ENCODE assay signal across 8 mouse cellular contexts in genomic region chr2:33639301-33640170, GRCm38 (mm10). TPM values are rescaled to one million over a fixed set of nuclear protein-coding genes. Genes with fewer than 3 reads are reported as not detected.
DNase-seq lines count a peak whose midpoint lies in the region; ATAC-seq lines count a peak whose summit lies in the region.

No protein-coding gene starts in this region.

- no peaks in the 10 kb centered on the region for H3K9me3 ChIP-seq in kidney, embryonic 15.5 days (replicated peaks)
- no peaks in the 10 kb centered on the region for H3K9me3 ChIP-seq in forebrain, embryonic 16.5 days (ENCODE audit: control insufficient read depth, low read length)
- H3K9me3 ChIP-seq in midbrain, embryonic 15.5 days: no peaks in the 10 kb centered on the region

- peak overlapping the region; percentile 47 for H3K9ac ChIP-seq in kidney, embryonic 15.5 days
- H3K9ac ChIP-seq in forebrain, embryonic 16.5 days (replicated peaks; ENCODE audit: low read depth, low read length): peak overlapping the region; percentile 29; the same call in 1 of the 2 replicates
- H3K9ac ChIP-seq in midbrain, embryonic 15.5 days: no peak overlapping the region

- no peak overlapping the region; the same call in 1 of the 2 replicates for H3K27ac ChIP-seq in kidney, embryonic 15.5 days
- H3K27ac ChIP-seq in forebrain, embryonic 16.5 days (ENCODE audit: low read length): no peak overlapping the region
- H3K27ac ChIP-seq in midbrain, embryonic 15.5 days: no peak overlapping the region

- H3K27me3 ChIP-seq in kidney, embryonic 15.5 days: peaks cover 99% of the 10 kb centered on the region
- peaks cover 87% of the 10 kb centered on the region for H3K27me3 ChIP-seq in forebrain, embryonic 16.5 days (replicated peaks; ENCODE audit: control insufficient read depth, insufficient read depth, low read length)
- H3K27me3 ChIP-seq in midbrain, embryonic 15.5 days (replicated peaks): peaks cover 86% of the 10 kb centered on the region

- H3K4me1 ChIP-seq in kidney, embryonic 15.5 days: peaks cover 66% of the 10 kb centered on the region
- H3K4me1 ChIP-seq in forebrain, embryonic 16.5 days (replicated peaks; ENCODE audit: control insufficient read depth, insufficient read depth, low read length): peaks cover 19% of the 10 kb centered on the region
- H3K4me1 ChIP-seq in midbrain, embryonic 15.5 days: peaks cover 21% of the 10 kb centered on the region

- under 1% methylated on average over 70 of the region's 71 CpGs for WGBS in kidney, embryonic 15.5 days
- under 1% methylated on average over 61 of the region's 71 CpGs for WGBS in forebrain, embryonic 16.5 days
- under 1% methylated on average over 70 of the region's 71 CpGs for WGBS in midbrain, embryonic 15.5 days

- no peaks in the 10 kb centered on the region for H3K36me3 ChIP-seq in kidney, embryonic 15.5 days
- H3K36me3 ChIP-seq in forebrain, embryonic 16.5 days (ENCODE audit: control insufficient read depth, insufficient read depth): no peaks in the 10 kb centered on the region
- H3K36me3 ChIP-seq in midbrain, embryonic 15.5 days (replicated peaks): no peaks in the 10 kb centered on the region

- H3K4me2 ChIP-seq in kidney, embryonic 15.5 days: peak overlapping the region; percentile 76
- H3K4me2 ChIP-seq in forebrain, embryonic 16.5 days (ENCODE audit: low read length): peak overlapping the region; percentile 32
- peak overlapping the region; percentile 30 for H3K4me2 ChIP-seq in midbrain, embryonic 15.5 days

- H3K4me3 ChIP-seq in kidney, embryonic 15.5 days (replicated peaks): peak overlapping the region; percentile 54
- H3K4me3 ChIP-seq in forebrain, embryonic 16.5 days (replicated peaks; ENCODE audit: low read length): peak overlapping the region; percentile 17; the same call in 1 of the 2 replicates
- peak overlapping the region; percentile 29 for H3K4me3 ChIP-seq in midbrain, embryonic 15.5 days

- ATAC-seq in kidney, embryonic 15.5 days (replicated peaks; ENCODE audit: low FRiP score): 0 out of 2 replicates have a peak, but pooled peaks have one; percentile 23
- peak; percentile 23; the same call in 1 of the 2 replicates for ATAC-seq in forebrain, embryonic 16.5 days
- no peak for ATAC-seq in midbrain, embryonic 15.5 days (replicated peaks)
- ATAC-seq in erythroblast, adult 5-6 weeks (replicated peaks; ENCODE audit: low FRiP score, poor library complexity, severe bottlenecking): no peak

- no peak for DNase-seq in kidney, adult 18-20 months
- DNase-seq in kidney, postnatal 4 days: peak; percentile 62 to 71
- DNase-seq in adipocyte (ENCODE audit: low spot score): no peak
- no peak for DNase-seq in ovary, postnatal 14 days (ENCODE audit: low spot score)

RNA-seq across cellular contexts. Expression of gene Lmx1b, which starts 0.8 kb away (rescaled TPM):
- polyA plus RNA-seq in kidney, embryonic 15.5 days (2015; fragmentation: Nextera tagmentation; extraction: Ambion mirVana): 1.1 and 1.2 TPM in 2 replicates
- polyA plus RNA-seq in forebrain, embryonic 16.5 days (2015; fragmentation: Nextera tagmentation; extraction: Ambion mirVana): not detected in 2 replicates
- 1.5 and 1.7 TPM in 2 replicates for polyA plus RNA-seq in midbrain, embryonic 15.5 days (2015; fragmentation: Nextera tagmentation; extraction: Ambion mirVana)
- total RNA-seq in erythroblast, adult 5-6 weeks (2015; ENCODE audit: low replicate concordance): not detected in 2 replicates
- total RNA-seq in erythroblast, adult 5-6 weeks (2017; ENCODE audit: low replicate concordance): not detected in 2 replicates

Comparison
In these comparisons a context has a peak if more than half of its experiments do, and no peak if none do; other contexts are left out.
1. DNase-seq: peak in kidney, postnatal 4 days (2 of 2); none in kidney, adult 18-20 months (single experiment), adipocyte (single experiment) and ovary, postnatal 14 days (single experiment).
2. ATAC-seq: peak in kidney, embryonic 15.5 days (single experiment) and forebrain, embryonic 16.5 days (single experiment); none in midbrain, embryonic 15.5 days (single experiment) and erythroblast, adult 5-6 weeks (single experiment).
3. Peak in every context shown above with its lines, with median percentiles within 50 percentile points of each other: H3K4me2 ChIP-seq and H3K4me3 ChIP-seq.